Mouse (Mus musculus) kidney, adult 2 months (tissue): Measurements from ENCODE around the gene Ttll6.

Experiments
- CTCF ChIP-seq: fragments of 200-500 bp; conservative IDR thresholded peaks from 2 replicates; pipeline ENCODE4 v1.5.1; 2011; ENCODE audit warnings: low read depth, mild to moderate bottlenecking, control low read depth, low read length, moderate library complexity, mixed read lengths; ENCODE audit not compliant: insufficient read depth, insufficient read length
- POLR2A ChIP-seq: fragments of 200-500 bp; IDR thresholded peaks from one replicate; pipeline ENCODE4 v1.6.1; 2011; ENCODE audit warnings: low read depth, low read length, control low read depth

DNA sequence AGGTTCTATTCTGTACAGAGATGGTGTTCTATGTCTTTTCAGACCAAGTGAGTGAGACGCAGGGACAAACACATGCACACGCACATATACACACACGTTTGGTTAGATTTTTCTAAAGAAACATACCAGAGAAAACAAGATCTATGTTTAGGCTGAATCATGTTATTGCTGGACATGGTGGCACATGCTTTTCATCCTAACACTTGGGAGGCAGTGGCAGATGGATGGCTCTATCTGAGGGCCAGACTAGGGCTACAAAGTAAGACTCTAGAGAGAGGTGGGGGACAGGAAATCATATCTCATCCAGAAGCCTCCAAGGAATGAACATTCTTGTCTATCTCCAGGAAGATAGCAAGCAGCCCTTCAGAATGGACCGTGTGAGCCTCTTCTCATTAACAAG, 47.5 kb downstream of the Ttll6 start:
- TF ChIP-seq POLR2A (no peak), CTCF (no peak)
